Mouse (Mus musculus) small intestine, adult 2 months (tissue): ENCODE measurements around the gene Artn. TPM values are rescaled to one million over a fixed set of nuclear protein-coding genes. Genes with fewer than 3 reads are reported as not detected.

Source experiments
- H3K27ac ChIP-seq: fragments of 200-500 bp; 2 replicates; pipeline ENCODE4 v1.5.1; 2012; ENCODE audit warnings: low read depth, low read length, control low read depth, inconsistent platforms; ENCODE audit not compliant: insufficient read depth
- H3K27me3 ChIP-seq: fragments of 200-500 bp; 2 replicates; pipeline ENCODE4 v1.6.1; 2012; ENCODE audit warnings: mild to moderate bottlenecking, moderate library complexity, low read length, inconsistent platforms; ENCODE audit not compliant: control insufficient read depth, insufficient read depth
- H3K36me3 ChIP-seq: fragments of 200-500 bp; 2 replicates; pipeline ENCODE4 v1.6.1; 2012; ENCODE audit warnings: mild to moderate bottlenecking, low read length, control low read depth, inconsistent platforms; ENCODE audit not compliant: control insufficient read depth, insufficient read depth
- H3K4me1 ChIP-seq: fragments of 200-500 bp; 2 replicates; pipeline ENCODE4 v1.6.1; 2012; ENCODE audit warnings: low read length, inconsistent platforms, mixed read lengths; ENCODE audit not compliant: control insufficient read depth, insufficient read depth, insufficient read length
- H3K4me3 ChIP-seq: fragments of 200-500 bp; 2 replicates; pipeline ENCODE4 v1.5.1; 2012; ENCODE audit warnings: low read depth, mild to moderate bottlenecking, control low read depth, inconsistent platforms, low read length, moderate library complexity
- CTCF ChIP-seq: fragments of 200-500 bp; IDR thresholded peaks from 2 replicates; pipeline ENCODE4 v1.5.1; 2012; ENCODE audit warnings: low read depth, mild to moderate bottlenecking, control low read depth, inconsistent platforms, low read length, moderate library complexity, mixed read lengths; ENCODE audit not compliant: insufficient replicate concordance, insufficient read length; ENCODE audit errors: extremely low read depth
- POLR2A ChIP-seq: fragments of 200-500 bp; IDR thresholded peaks from 2 replicates; pipeline ENCODE4 v1.6.1; 2012; ENCODE audit warnings: low read depth, mild to moderate bottlenecking, control low read depth, inconsistent platforms, low read length, moderate library complexity
- WGBS: fragments of 180-500 bp; shearing (Covaris S2); methylation state at CpG from one replicate; pipeline ENCODE4 v1.1.7; 2018; 5-methylcytosine and 5-hydroxymethylcytosine counted together
- polyA plus RNA-seq: library from polyadenylated mRNA; depleted of rRNA; stranded (reverse); fragments of >200 nt; gene quantifications from 2 replicates; pipeline ENCODE4 v1.2.3, GENCODE M21; 2012

The Artn gene
- polyA plus RNA-seq, 1 experiment = 3.1 TPM

GRCm38 (mm10) chr4:117914031-117914430 is 15.5 kb downstream of the Artn start:
- TF ChIP-seq CTCF = no peak
- no peak for TF ChIP-seq POLR2A
- peaks cover 18% of the 10 kb centered on the region for H3K4me1 ChIP-seq
- 5% methylated on average over 8 of the region's 8 CpGs for WGBS

GRCm38 (mm10) chr4:117913421-117913820 is 16.1 kb downstream of the Artn start:
- no peak for TF ChIP-seq CTCF
- no peak for TF ChIP-seq POLR2A
- H3K4me1 ChIP-seq = peaks cover 18% of the 10 kb centered on the region
- WGBS = 16% methylated on average over 3 of the region's 3 CpGs
- no peak overlapping the region for H3K27ac ChIP-seq
- H3K36me3 ChIP-seq = peaks cover 3% of the 10 kb centered on the region; the same call in 1 of the 2 replicates
- H3K4me3 ChIP-seq = no peak overlapping the region
- H3K27me3 ChIP-seq = no peaks in the 10 kb centered on the region

More at GRCm38 (mm10) chr4:117914031-117914430, 15.5 kb downstream of the Artn start:
- Histone ChIP-seq H3K27ac (no peak overlapping the region), H3K4me3 (peak overlapping the region; percentile 90), H3K36me3 (peaks cover 3% of the 10 kb centered on the region; the same call in 1 of the 2 replicates), H3K27me3 (no peaks in the 10 kb centered on the region)

GRCm38 (mm10) chr4:117912685-117913273 is 16.8 kb downstream of the Artn start:
- peaks cover 15% of the 10 kb centered on the region for H3K4me1 ChIP-seq
- H3K36me3 ChIP-seq = peaks cover 3% of the 10 kb centered on the region; the same call in 1 of the 2 replicates
- TF ChIP-seq POLR2A = no peak
- no peak for TF ChIP-seq CTCF
- WGBS = 71% methylated on average over 7 of the region's 7 CpGs
- no peak overlapping the region for H3K27ac ChIP-seq
- H3K4me3 ChIP-seq = no peak overlapping the region
- no peaks in the 10 kb centered on the region for H3K27me3 ChIP-seq

GRCm38 (mm10) chr4:117912131-117912561 is 17.4 kb downstream of the Artn start:
- TF ChIP-seq CTCF (no peak), POLR2A (no peak)
- 96% methylated on average over 13 of the region's 13 CpGs for WGBS
- H3K4me3 ChIP-seq = no peak overlapping the region

GRCm38 (mm10) chr4:117908834-117909453 is 20.6 kb downstream of the Artn start:
- 81% methylated on average over 8 of the region's 8 CpGs for WGBS
- H3K27ac ChIP-seq = no peak overlapping the region
- no peak overlapping the region for H3K4me3 ChIP-seq
- H3K36me3 ChIP-seq = peaks cover 14% of the 10 kb centered on the region; the same call in 1 of the 2 replicates
- H3K4me1 ChIP-seq = peaks cover 8% of the 10 kb centered on the region
- H3K27me3 ChIP-seq = no peaks in the 10 kb centered on the region
- no peak for TF ChIP-seq CTCF

More at GRCm38 (mm10) chr4:117912131-117912561, 17.4 kb downstream of the Artn start:
- peaks cover 3% of the 10 kb centered on the region; the same call in 1 of the 2 replicates for H3K36me3 ChIP-seq
- no peak overlapping the region for H3K27ac ChIP-seq
- H3K27me3 ChIP-seq = no peaks in the 10 kb centered on the region
- peaks cover 13% of the 10 kb centered on the region for H3K4me1 ChIP-seq

GRCm38 (mm10) chr4:117906196-117906595 is 23.4 kb downstream of the Artn start:
- Histone ChIP-seq H3K4me1 (no peaks in the 10 kb centered on the region), H3K27ac (no peak overlapping the region), H3K4me3 (no peak overlapping the region), H3K27me3 (no peaks in the 10 kb centered on the region), H3K36me3 (peaks cover 36% of the 10 kb centered on the region)
- TF ChIP-seq POLR2A (no peak), CTCF (no peak)
- 52% methylated on average over 3 of the region's 3 CpGs for WGBS

GRCm38 (mm10) chr4:117904761-117905160 is 24.8 kb downstream of the Artn start:
- Histone ChIP-seq H3K27ac (no peak overlapping the region), H3K36me3 (peaks cover 51% of the 10 kb centered on the region), H3K4me1 (no peaks in the 10 kb centered on the region), H3K4me3 (no peak overlapping the region), H3K27me3 (no peaks in the 10 kb centered on the region)
- TF ChIP-seq CTCF = no peak
- no peak for TF ChIP-seq POLR2A
- WGBS = 85% methylated on average over 8 of the region's 8 CpGs
